Mouse (Mus musculus): ENCODE data around the gene N4bp2.

DNA sequence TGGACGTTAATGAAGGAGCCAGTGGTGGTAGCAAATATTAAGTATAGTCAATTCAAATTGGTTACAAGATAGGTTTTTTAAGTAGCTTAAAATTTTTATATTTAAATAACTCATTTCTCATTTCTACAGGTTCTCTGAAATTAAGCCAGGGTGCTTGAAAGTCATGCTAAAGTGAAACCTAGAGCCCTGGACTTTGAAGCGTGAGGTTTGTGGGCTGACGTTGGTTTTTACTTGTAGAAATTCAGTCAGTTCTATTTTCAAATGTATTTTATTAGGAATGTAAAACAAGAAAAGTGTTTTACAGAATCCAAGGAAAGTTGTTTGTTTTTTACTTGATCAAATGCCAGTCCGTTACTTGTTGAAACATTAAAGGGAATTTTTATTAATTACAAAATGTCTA lies 63.2 kb downstream of the N4bp2 start:
- TF ChIP-seq CTCF (IDR thresholded peaks at IDR 0.05; ENCODE audit: borderline replicate concordance, insufficient read depth, low read length) (no peak), POLR2A (IDR thresholded peaks at IDR 0.05; ENCODE audit: low read depth, low read length) (no peak)

Measured in embryonic fibroblast, embryonic 13.5 days (primary cell).